Mouse (Mus musculus) hindbrain, postnatal 0 days (tissue): Measurements from ENCODE around the gene Gm28374. TPM values are rescaled to one million over a fixed set of nuclear protein-coding genes. Genes with fewer than 3 reads are reported as not detected.

Source experiments
- ATAC-seq: fragments of 200-750 bp; cut with Nextera tagmentation; 2 replicates; pipeline ENCODE4 v1.8.0; 2017; ENCODE audit warnings: mild to moderate bottlenecking, moderate TSS enrichment, moderate library complexity
- DNase-seq: peaks from one replicate; pipeline ENCODE4 v3.0.0-alpha.2; 2015; ENCODE audit warnings: low spot score
- H3K27ac ChIP-seq: fragments of 300-500 bp; sonication (generic); 2 replicates; pipeline ENCODE4 v1.5.1; 2014; ENCODE audit warnings: mild to moderate bottlenecking
- H3K27me3 ChIP-seq: fragments of 300-500 bp; sonication (generic); 2 replicates; pipeline ENCODE4 v1.6.1; 2014; ENCODE audit warnings: low read length, mixed read lengths; ENCODE audit not compliant: insufficient read depth
- H3K36me3 ChIP-seq: fragments of 300-500 bp; sonication (generic); 2 replicates; pipeline ENCODE4 v1.6.1; 2014; ENCODE audit warnings: low read length, mixed read lengths; ENCODE audit not compliant: insufficient read depth
- H3K4me1 ChIP-seq: fragments of 300-500 bp; sonication (generic); 2 replicates; pipeline ENCODE4 v1.6.1; 2014; ENCODE audit warnings: antibody characterized with exemption, low read length, mixed read lengths; ENCODE audit not compliant: insufficient read depth
- H3K4me2 ChIP-seq: fragments of 300-500 bp; sonication (generic); 2 replicates; pipeline ENCODE4 v1.6.1; 2014; ENCODE audit warnings: low read depth, mild to moderate bottlenecking, low read length, moderate library complexity, mixed read lengths
- H3K4me3 ChIP-seq: fragments of 300-500 bp; sonication (generic); 2 replicates; pipeline ENCODE4 v1.5.1; 2014; ENCODE audit warnings: low read length
- H3K9ac ChIP-seq: fragments of 300-500 bp; sonication (generic); replicated peaks from 2 replicates; pipeline ENCODE4 v1.6.1; 2014; ENCODE audit warnings: mild to moderate bottlenecking, low read length, moderate library complexity, mixed read lengths
- H3K9me3 ChIP-seq: fragments of 300-500 bp; sonication (generic); 2 replicates; pipeline ENCODE4 v1.6.1; 2016; ENCODE audit warnings: low read length, mixed read lengths
- CTCF ChIP-seq: IDR thresholded peaks from 2 replicates; pipeline ENCODE4 v1.5.1; 2016; ENCODE audit warnings: antibody characterized with exemption, control low read depth, low read depth
- WGBS: fragments of 180-500 bp; shearing (Covaris S2); extraction: QIAGEN DNeasy Blood & Tissue Kit; methylation state at CpG from one replicate; pipeline ENCODE4 v1.1.7; 2014; 5-methylcytosine and 5-hydroxymethylcytosine counted together
- microRNA-seq, 2 experiments: library from miRNA; unstranded; fragments of <30 nt; microRNA quantifications; one replicate each; pipeline ENCODE4; 2016
- polyA plus RNA-seq: library from polyadenylated mRNA; unstranded; fragments of >200 nt; fragmentation: Nextera tagmentation; extraction: Ambion mirVana; gene quantifications from 2 replicates; pipeline ENCODE4 v1.2.1, GENCODE M21; 2015
- total RNA-seq: library from RNA; depleted of rRNA; stranded (reverse); fragments of >200 nt; gene quantifications from 2 replicates; pipeline ENCODE4 v1.2.3, GENCODE M21; 2014; rRNA removed

Gm28374 gene
- total and polyA plus RNA-seq, 2 experiments from 2014 or later, result 0.24 to 0.37 TPM

- Histone ChIP-seq H3K9me3 (no peaks in the 10 kb centered on the region), H3K36me3 (no peaks in the 10 kb centered on the region), H3K4me2 (no peak overlapping the region), H3K4me3 (no peak overlapping the region), H3K27ac (no peak overlapping the region), H3K9ac (no peak overlapping the region), H3K27me3 (no peaks in the 10 kb centered on the region), H3K4me1 (no peaks in the 10 kb centered on the region)
- ATAC-seq (no peak), DNase-seq (no peak)
- TF ChIP-seq CTCF, result no peak
Observed at GRCm38 (mm10) chr19:6040002-6040401, 42.1 kb downstream of the Gm28374 start.

DNA sequence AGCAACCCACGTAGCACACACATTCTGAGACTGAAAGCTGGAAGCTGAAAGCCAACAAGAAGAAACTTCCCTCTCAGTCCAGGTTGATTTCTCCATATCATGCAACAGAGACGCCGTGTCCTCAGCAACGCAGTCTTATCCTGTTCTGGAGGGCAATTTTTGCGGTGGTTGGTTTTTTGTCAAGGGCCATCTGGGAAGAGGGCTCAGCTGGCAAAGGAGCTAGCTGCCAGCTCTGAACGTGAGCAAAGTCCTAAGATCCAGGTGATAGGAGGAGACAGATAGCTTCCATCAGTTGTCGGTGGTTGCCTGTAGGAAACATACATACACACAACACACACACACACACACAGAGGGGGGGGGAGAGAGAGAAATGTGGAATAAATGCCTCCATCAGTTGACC is 43.7 kb downstream of the Gm28374 start:
- H3K4me1 ChIP-seq, result no peaks in the 10 kb centered on the region
- TF ChIP-seq CTCF, result no peak
- no peaks in the 10 kb centered on the region for H3K9me3 ChIP-seq
- H3K27me3 ChIP-seq, result no peaks in the 10 kb centered on the region
- ATAC-seq (no peak), DNase-seq (no peak)
- no peak overlapping the region for H3K9ac ChIP-seq
- H3K27ac ChIP-seq, result no peak overlapping the region
- H3K36me3 ChIP-seq, result no peaks in the 10 kb centered on the region
- H3K4me3 ChIP-seq, result no peak overlapping the region
- WGBS, result 76% methylated on average over 7 of the region's 7 CpGs
- H3K4me2 ChIP-seq, result no peak overlapping the region

DNA sequence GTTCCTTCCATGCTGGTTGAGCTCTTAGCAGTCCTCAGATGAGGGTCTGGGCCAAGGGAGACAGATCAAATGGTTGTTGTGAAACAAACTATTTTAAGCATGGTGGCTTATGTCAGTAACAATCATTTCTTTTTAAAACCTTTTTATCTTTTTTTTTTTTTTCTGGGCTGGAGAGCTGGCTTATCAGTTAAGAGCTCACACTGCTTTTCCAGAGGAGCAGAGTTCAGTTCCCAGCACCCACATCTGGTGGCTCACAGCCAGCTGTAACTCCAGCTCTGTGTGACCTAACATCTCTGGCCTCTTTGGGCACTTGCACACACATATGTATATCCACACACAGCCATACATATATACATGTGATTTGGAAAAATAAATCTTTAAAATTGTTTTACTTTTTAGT is 44.4 kb downstream of the Gm28374 start:
- Histone ChIP-seq H3K4me3 (no peak overlapping the region), H3K9me3 (no peaks in the 10 kb centered on the region), H3K9ac (no peak overlapping the region), H3K36me3 (no peaks in the 10 kb centered on the region), H3K27me3 (no peaks in the 10 kb centered on the region), H3K4me2 (no peak overlapping the region), H3K4me1 (no peaks in the 10 kb centered on the region), H3K27ac (no peak overlapping the region)
- no peak for TF ChIP-seq CTCF
- DNase-seq (no peak), ATAC-seq (no peak)

DNA sequence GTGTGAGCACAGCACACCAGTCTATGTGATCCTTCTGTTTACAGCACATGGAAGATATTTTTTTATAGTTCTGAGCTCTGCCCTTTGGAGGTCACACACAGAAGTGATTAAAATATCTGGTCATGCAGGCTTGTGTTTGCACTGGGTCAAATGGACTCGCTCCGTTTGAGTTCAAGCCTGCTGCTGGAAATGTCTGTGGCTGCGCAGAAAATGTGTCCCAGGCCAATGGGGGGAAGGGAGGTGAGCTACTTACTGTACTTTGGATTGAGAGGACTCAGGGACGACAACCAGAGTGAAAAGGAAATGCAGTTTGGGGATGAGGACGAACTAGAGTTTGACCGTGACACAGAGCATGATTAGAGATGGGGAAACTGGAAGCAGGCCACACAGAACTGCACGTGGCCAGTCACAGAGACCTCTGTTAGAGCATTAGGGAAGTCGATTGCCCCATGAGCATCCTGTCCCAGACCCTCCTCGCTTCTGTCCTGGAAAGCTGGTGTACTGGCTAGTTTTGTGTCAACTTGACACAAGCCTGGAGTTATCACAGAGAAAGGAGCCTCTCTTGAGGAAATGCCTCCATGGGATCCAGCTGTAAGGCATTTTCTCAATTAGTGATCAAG is 46.0 kb downstream of the Gm28374 start:
- no peak overlapping the region for H3K27ac ChIP-seq
- H3K4me3 ChIP-seq, result no peak overlapping the region
- H3K4me1 ChIP-seq, result no peaks in the 10 kb centered on the region
- 79% methylated on average over 9 of the region's 9 CpGs for WGBS
- TF ChIP-seq CTCF, result no peak
- DNase-seq, result no peak
- no peaks in the 10 kb centered on the region for H3K36me3 ChIP-seq
- ATAC-seq, result no peak
- no peaks in the 10 kb centered on the region for H3K9me3 ChIP-seq
- no peaks in the 10 kb centered on the region for H3K27me3 ChIP-seq
- no peak overlapping the region for H3K9ac ChIP-seq
- no peak overlapping the region for H3K4me2 ChIP-seq

DNA sequence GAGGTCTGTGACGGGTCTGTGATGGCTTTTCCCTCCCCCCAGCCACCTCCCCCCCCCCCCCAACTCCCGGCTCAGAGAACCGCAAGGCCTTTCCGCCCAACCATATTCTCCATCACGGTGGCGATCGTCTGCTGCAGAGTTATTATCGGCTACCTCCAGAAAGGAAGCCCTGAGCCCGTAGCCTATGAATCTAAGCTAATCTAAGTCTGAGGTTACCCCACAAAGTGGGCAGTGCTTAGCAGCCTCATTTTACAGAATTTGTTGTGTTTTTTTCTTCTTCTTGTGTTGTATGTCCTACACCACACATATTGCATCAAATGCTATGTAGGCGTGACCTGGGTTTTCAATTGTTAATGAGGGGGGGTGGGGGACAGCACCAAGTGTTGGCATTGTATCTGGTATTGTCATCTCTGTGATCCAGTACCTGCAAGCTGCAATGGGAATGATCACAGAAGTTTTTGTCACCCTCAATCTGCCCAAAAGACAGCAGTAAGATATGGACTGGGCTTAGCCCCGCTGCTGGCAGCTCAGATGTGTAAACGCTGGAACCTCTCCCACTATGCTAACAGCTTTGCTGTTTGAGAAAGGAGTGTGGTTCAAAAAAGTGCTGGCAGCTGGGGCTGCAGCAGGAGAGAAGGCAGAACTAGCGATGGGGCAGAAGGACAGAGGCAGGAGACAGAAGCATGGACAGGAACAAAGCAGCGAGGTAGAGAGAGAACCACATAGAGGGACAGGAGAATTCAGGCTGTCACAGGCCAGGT is 51.4 kb downstream of the Gm28374 start:
- 66% methylated on average over 12 of the region's 14 CpGs for WGBS
- Histone ChIP-seq H3K27ac (no peak overlapping the region), H3K36me3 (no peaks in the 10 kb centered on the region), H3K4me2 (no peak overlapping the region), H3K27me3 (no peaks in the 10 kb centered on the region), H3K4me3 (no peak overlapping the region), H3K9me3 (no peaks in the 10 kb centered on the region), H3K4me1 (no peaks in the 10 kb centered on the region), H3K9ac (no peak overlapping the region)
- ATAC-seq, result no peak
- TF ChIP-seq CTCF, result no peak
- no peak for DNase-seq

DNA sequence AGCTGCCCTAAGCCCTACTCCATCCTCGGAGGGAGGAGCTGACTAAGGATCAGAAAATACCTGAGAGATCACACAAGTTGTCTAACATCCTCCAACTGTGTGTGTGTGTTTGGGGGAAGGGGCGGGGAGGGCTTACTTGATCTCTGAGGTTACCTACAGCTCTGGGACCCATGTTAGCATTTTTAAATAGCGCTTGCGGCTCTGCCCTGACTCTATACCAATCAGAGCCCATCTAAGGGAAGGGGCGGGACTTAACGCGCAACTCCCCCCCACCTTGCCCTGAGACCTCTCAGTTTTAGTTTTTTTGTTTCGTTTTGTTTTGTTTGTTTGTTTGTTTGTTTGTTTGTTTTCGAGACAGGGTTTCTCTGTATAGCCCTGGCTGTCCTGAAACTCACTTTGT is 52.6 kb downstream of the Gm28374 start:
- DNase-seq (no peak), ATAC-seq (no peak)
- Histone ChIP-seq H3K4me2 (no peak overlapping the region), H3K27me3 (no peaks in the 10 kb centered on the region), H3K9me3 (no peaks in the 10 kb centered on the region), H3K4me1 (no peaks in the 10 kb centered on the region), H3K9ac (no peak overlapping the region), H3K4me3 (no peak overlapping the region), H3K36me3 (no peaks in the 10 kb centered on the region), H3K27ac (no peak overlapping the region)
- no peak for TF ChIP-seq CTCF
- 77% methylated on average over 9 of the region's 9 CpGs for WGBS

GRCm38 (mm10) chr19:6028991-6029390 is 53.1 kb downstream of the Gm28374 start:
- TF ChIP-seq CTCF, result no peak
- ATAC-seq, result no peak
- H3K36me3 ChIP-seq, result no peaks in the 10 kb centered on the region
- no peak for DNase-seq
- H3K27ac ChIP-seq, result no peak overlapping the region
- no peaks in the 10 kb centered on the region for H3K9me3 ChIP-seq
- no peak overlapping the region for H3K4me2 ChIP-seq
- no peaks in the 10 kb centered on the region for H3K27me3 ChIP-seq
- no peak overlapping the region for H3K4me3 ChIP-seq
- H3K9ac ChIP-seq, result no peak overlapping the region
- H3K4me1 ChIP-seq, result no peaks in the 10 kb centered on the region
- 81% methylated on average over 6 of the region's 6 CpGs for WGBS

Small RNA genes lying within 50 kb of the gene (microRNA-seq; reads per million reads assigned to microRNA genes)
- gene Mir6988, result 1.2 to 2.5 reads per million in 2 experiments

Other genes starting within 250 kb of the Gm28374 start
- gene Frmd8, start 207.0 kb downstream of the Gm28374 start, total RNA-seq, result 19.8 and 43.2 TPM in 2 replicates
- 12.5 and 13.7 TPM in 2 replicates for gene Frmd8, start 207.0 kb downstream of the Gm28374 start, polyA plus RNA-seq
- 2.1 and 6.0 TPM in 2 replicates for gene Slc25a45, start 204.4 kb downstream of the Gm28374 start, total RNA-seq
- 1.8 and 2.8 TPM in 2 replicates for gene Slc25a45, start 204.4 kb downstream of the Gm28374 start, polyA plus RNA-seq
- 7.5 and 10.1 TPM in 2 replicates for gene Tigd3, start 188.1 kb downstream of the Gm28374 start, total RNA-seq
- gene Tigd3, start 188.1 kb downstream of the Gm28374 start, polyA plus RNA-seq, result 7.1 and 7.5 TPM in 2 replicates
- gene Dpf2, start 169.2 kb downstream of the Gm28374 start, total RNA-seq, result 61.7 and 77.4 TPM in 2 replicates
- 69.5 and 70.2 TPM in 2 replicates for gene Dpf2, start 169.2 kb downstream of the Gm28374 start, polyA plus RNA-seq
- gene Cdc42ep2, start 157.4 kb downstream of the Gm28374 start, total RNA-seq, result 22.0 and 28.0 TPM in 2 replicates
- gene Cdc42ep2, start 157.4 kb downstream of the Gm28374 start, polyA plus RNA-seq, result 17.4 and 18.0 TPM in 2 replicates
- 23.4 and 28.9 TPM in 2 replicates for gene Pola2, start 118.1 kb downstream of the Gm28374 start, total RNA-seq
- 19.5 and 21.5 TPM in 2 replicates for gene Pola2, start 118.1 kb downstream of the Gm28374 start, polyA plus RNA-seq
- not detected in 2 replicates for gene Slc22a20, start 96.1 kb downstream of the Gm28374 start, total RNA-seq
- not detected in 2 replicates for gene Slc22a20, start 96.1 kb downstream of the Gm28374 start, polyA plus RNA-seq
- 13.6 and 15.7 TPM in 2 replicates for gene Capn1, start 66.4 kb downstream of the Gm28374 start, total RNA-seq
- gene Capn1, start 66.4 kb downstream of the Gm28374 start, polyA plus RNA-seq, result 4.6 and 4.8 TPM in 2 replicates
- gene Syvn1, start 35.7 kb downstream of the Gm28374 start, total RNA-seq, result 27.6 and 34.1 TPM in 2 replicates
- gene Syvn1, start 35.7 kb downstream of the Gm28374 start, polyA plus RNA-seq, result 26.8 and 29.8 TPM in 2 replicates
- 34.4 and 36.2 TPM in 2 replicates for gene Mrpl49, start 24.5 kb downstream of the Gm28374 start, total RNA-seq
- 52.4 and 54.9 TPM in 2 replicates for gene Mrpl49, start 24.5 kb downstream of the Gm28374 start, polyA plus RNA-seq
- 558 and 787 TPM in 2 replicates for gene Fau, start 24.4 kb downstream of the Gm28374 start, total RNA-seq
- 668 TPM in 2 replicates for gene Fau, start 24.4 kb downstream of the Gm28374 start, polyA plus RNA-seq
- gene Znhit2, start 21.1 kb downstream of the Gm28374 start, total RNA-seq, result 76.0 and 97.3 TPM in 2 replicates
- 43.2 and 46.3 TPM in 2 replicates for gene Znhit2, start 21.1 kb downstream of the Gm28374 start, polyA plus RNA-seq
- 122 and 123 TPM in 2 replicates for gene Tm7sf2, start 13.9 kb downstream of the Gm28374 start, total RNA-seq
- 57.7 and 64.2 TPM in 2 replicates for gene Tm7sf2, start 13.9 kb downstream of the Gm28374 start, polyA plus RNA-seq
- 100.0 and 102 TPM in 2 replicates for gene Vps51, start 5.0 kb downstream of the Gm28374 start, total RNA-seq
- 91.2 and 92.2 TPM in 2 replicates for gene Vps51, start 5.0 kb downstream of the Gm28374 start, polyA plus RNA-seq
- not detected in 2 replicates for gene Tmem262, start 2.2 kb downstream of the Gm28374 start, total RNA-seq
- not detected in 2 replicates for gene Tmem262, start 2.2 kb downstream of the Gm28374 start, polyA plus RNA-seq
- gene Zfpl1, start 2.7 kb upstream of the Gm28374 start, total RNA-seq, result 76.9 and 88.2 TPM in 2 replicates
- gene Zfpl1, start 2.7 kb upstream of the Gm28374 start, polyA plus RNA-seq, result 83.9 and 88.2 TPM in 2 replicates
- gene Cdca5, start 2.7 kb upstream of the Gm28374 start, total RNA-seq, result 6.3 and 7.4 TPM in 2 replicates
- gene Cdca5, start 2.7 kb upstream of the Gm28374 start, polyA plus RNA-seq, result 6.1 and 7.4 TPM in 2 replicates
- not detected in 2 replicates for gene AC131692.1, start 12.2 kb upstream of the Gm28374 start, total RNA-seq
- gene AC131692.1, start 12.2 kb upstream of the Gm28374 start, polyA plus RNA-seq, result not detected in 2 replicates
- gene Naaladl1, start 23.5 kb upstream of the Gm28374 start, total RNA-seq, result 0.40 and 0.89 TPM in 2 replicates
- 0.36 and 0.43 TPM in 2 replicates for gene Naaladl1, start 23.5 kb upstream of the Gm28374 start, polyA plus RNA-seq
- 91.0 and 91.5 TPM in 2 replicates for gene Sac3d1, start 36.4 kb upstream of the Gm28374 start, total RNA-seq
- 50.5 and 51.9 TPM in 2 replicates for gene Sac3d1, start 36.4 kb upstream of the Gm28374 start, polyA plus RNA-seq
- 71.4 and 84.4 TPM in 2 replicates for gene Snx15, start 46.0 kb upstream of the Gm28374 start, total RNA-seq
- gene Snx15, start 46.0 kb upstream of the Gm28374 start, polyA plus RNA-seq, result 60.9 and 62.7 TPM in 2 replicates
- gene Batf2, start 58.7 kb upstream of the Gm28374 start, total RNA-seq, result not detected in 2 replicates
- gene Batf2, start 58.7 kb upstream of the Gm28374 start, polyA plus RNA-seq, result 0.21 and 0.23 TPM in 2 replicates
- 112 and 123 TPM in 2 replicates for gene Arl2, start 59.3 kb upstream of the Gm28374 start, total RNA-seq
- 151 and 155 TPM in 2 replicates for gene Arl2, start 59.3 kb upstream of the Gm28374 start, polyA plus RNA-seq
- not detected in 2 replicates for gene Majin, start 102.1 kb upstream of the Gm28374 start, total RNA-seq
- gene Majin, start 102.1 kb upstream of the Gm28374 start, polyA plus RNA-seq, result 0.24 TPM in 1 of 2 replicates, not detected in the other
- gene Gpha2, start 144.1 kb upstream of the Gm28374 start, total RNA-seq, result not detected in 2 replicates
- 0.39 and 0.60 TPM in 2 replicates for gene Gpha2, start 144.1 kb upstream of the Gm28374 start, polyA plus RNA-seq
- gene Ppp2r5b, start 153.6 kb upstream of the Gm28374 start, total RNA-seq, result 272 and 321 TPM in 2 replicates
- gene Ppp2r5b, start 153.6 kb upstream of the Gm28374 start, polyA plus RNA-seq, result 149 and 160 TPM in 2 replicates
- gene Atg2a, start 159.4 kb upstream of the Gm28374 start, total RNA-seq, result 38.7 and 43.4 TPM in 2 replicates
- 7.6 and 8.9 TPM in 2 replicates for gene Atg2a, start 159.4 kb upstream of the Gm28374 start, polyA plus RNA-seq
- gene Ehd1, start 194.5 kb upstream of the Gm28374 start, total RNA-seq, result 127 and 135 TPM in 2 replicates
- 76.5 and 77.5 TPM in 2 replicates for gene Ehd1, start 194.5 kb upstream of the Gm28374 start, polyA plus RNA-seq
- 3.1 and 6.0 TPM in 2 replicates for gene Cdc42bpg, start 224.2 kb upstream of the Gm28374 start, total RNA-seq
- 0.29 and 0.33 TPM in 2 replicates for gene Cdc42bpg, start 224.2 kb upstream of the Gm28374 start, polyA plus RNA-seq